Mouse (Mus musculus) frontal cortex, postnatal 14 days (tissue): ENCODE results near the gene Cdc42ep3.

ENCODE experiments used
- DNase-seq, 2 experiments: peaks; one replicate each; pipeline ENCODE4 v3.0.0; 2022; ENCODE audit warnings: low spot score in 2 of 2

Gene Cdc42ep3

GRCm38 (mm10) chr17:79345001-79345709, 9.7 kb downstream of the Cdc42ep3 start:
- DNase-seq: no peak

- no peak for DNase-seq
These were observed 11.5 kb downstream of the Cdc42ep3 start for GRCm38 (mm10) chr17:79343334-79343946.

- no peak for DNase-seq
These were observed 12.1 kb downstream of the Cdc42ep3 start for GRCm38 (mm10) chr17:79342639-79343333.

DNA sequence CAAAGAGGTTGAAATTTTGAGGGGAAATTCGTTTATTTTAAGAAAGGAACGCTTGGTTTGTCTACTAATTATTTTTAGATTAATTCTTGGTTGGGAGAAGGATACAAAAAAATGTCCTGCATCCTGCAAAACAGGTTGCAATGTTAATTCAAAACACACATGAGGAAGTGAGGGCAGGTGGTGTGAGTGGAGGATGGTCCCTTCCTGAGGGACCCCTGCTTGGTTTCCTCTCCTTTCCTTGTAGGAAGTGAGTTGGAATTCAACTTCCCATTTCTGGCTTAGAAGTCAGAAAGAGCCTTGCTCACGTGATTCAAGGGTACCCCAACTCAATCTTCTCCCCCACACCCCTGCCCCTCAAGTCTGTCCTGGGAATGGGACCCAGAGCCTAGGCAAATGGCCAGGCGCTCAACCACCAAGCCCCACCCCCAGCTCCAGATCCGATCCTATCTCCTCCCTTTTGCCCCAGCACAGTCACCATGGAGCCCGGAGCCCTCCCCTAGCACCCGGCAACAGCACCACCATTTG, 12.9 kb downstream of the Cdc42ep3 start:
- DNase-seq: no peak

- no peak for DNase-seq
These were observed 17.4 kb downstream of the Cdc42ep3 start for GRCm38 (mm10) chr17:79337494-79337893.

DNA sequence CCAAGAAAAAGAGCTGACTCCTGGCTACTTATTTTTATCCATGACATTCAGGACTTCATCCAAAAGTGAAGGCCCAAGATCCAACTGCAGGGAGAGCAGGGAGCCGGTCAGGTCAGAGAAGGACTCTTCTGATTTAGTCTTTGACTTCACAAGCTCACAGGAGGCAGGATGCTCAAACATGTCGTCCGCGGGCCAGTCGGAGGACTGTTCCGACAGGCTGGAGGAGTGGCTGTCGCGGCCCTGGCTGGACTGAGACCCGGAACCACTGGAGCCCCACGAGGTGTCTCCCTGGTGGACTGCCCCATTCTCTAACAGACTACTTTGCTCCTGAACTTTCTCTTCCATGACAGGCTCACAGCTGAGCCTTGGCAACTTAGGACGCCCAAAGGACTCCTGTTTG, 20.2 kb downstream of the Cdc42ep3 start:
- no peak for DNase-seq

- DNase-seq: no peak
These were observed 21.2 kb downstream of the Cdc42ep3 start for GRCm38 (mm10) chr17:79333650-79334049.

- no peak for DNase-seq
These were observed 22.0 kb downstream of the Cdc42ep3 start for GRCm38 (mm10) chr17:79332864-79333263.

DNA sequence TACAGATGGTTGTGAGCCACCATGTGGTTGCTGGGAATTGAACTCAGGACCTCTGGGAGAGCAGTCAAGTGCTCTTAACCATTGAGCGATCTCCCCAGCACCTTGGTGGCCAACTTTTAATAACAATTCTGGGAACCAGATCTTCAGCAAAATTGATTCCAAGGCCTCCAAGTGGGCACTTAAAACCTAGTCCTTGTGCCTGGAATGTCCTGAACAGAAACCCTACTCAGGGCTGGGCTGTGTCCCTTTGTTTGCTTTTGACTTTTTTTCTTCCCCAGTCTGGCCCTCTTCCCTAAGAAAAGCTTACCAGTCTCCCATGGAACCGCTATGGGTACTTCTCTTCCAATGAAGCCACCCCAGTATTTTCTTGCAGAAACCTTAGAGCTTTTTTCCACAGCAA, 24.5 kb downstream of the Cdc42ep3 start:
- DNase-seq: no peak

DNA sequence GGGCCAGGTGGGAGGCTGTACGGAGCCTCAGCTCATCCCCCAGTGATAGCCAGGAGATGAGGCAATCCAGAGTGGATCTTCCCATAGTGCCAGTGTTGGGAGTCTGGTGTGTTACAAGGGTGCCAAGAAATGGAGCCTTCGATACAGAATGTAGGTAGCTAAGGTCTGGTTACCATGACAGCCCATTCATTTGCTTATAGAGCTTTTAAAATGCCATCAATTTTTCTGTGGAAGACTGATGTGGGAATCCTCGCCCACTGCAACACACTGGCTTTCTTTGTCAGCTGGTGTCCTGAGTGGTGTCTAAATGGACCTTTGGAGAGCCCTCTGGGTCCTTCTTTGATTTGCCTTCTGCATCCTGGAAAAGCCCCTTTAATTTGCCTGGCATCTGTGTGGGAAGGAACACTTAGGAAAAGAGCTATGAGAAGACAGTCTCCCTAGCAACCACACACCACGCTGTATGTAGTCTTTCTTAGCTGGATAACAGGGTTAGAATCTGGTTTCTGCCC, 28.0 kb downstream of the Cdc42ep3 start:
- DNase-seq: peak in 1 of 2 experiments; percentile 55

DNA sequence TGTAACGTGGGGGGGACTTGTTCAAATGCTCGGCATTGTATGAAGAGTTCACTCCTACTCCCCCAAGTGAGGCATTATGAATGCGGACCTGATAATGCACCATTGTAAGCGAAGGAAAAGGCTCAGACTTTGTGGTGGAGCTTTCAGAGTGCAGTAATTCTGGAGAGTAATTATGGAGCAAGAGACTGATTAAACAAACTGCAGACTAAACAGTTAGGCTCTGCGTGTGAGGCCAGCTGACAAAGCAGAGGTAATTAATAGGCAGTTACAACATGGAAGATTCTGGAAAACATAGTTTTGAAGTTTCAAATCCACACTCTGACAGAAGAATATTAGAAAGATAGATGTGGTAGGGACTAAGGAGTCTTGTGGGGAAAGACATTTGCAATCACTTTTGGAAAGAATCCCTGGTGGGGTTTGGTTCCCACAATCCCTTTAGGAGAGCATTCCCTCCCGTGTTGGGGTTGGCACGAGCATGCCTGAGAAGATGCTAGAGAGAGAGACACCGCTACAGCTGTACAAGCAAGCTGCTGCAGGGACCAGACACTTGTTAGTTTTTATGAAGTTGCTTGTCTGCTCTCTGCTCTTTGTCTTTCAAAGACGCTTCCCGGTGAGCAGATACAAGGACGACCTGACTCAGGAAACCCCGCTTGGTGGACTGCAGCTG, 37.7 kb downstream of the Cdc42ep3 start:
- no peak for DNase-seq

- no peak for DNase-seq
These were observed 39.3 kb downstream of the Cdc42ep3 start for GRCm38 (mm10) chr17:79315415-79316094.

DNA sequence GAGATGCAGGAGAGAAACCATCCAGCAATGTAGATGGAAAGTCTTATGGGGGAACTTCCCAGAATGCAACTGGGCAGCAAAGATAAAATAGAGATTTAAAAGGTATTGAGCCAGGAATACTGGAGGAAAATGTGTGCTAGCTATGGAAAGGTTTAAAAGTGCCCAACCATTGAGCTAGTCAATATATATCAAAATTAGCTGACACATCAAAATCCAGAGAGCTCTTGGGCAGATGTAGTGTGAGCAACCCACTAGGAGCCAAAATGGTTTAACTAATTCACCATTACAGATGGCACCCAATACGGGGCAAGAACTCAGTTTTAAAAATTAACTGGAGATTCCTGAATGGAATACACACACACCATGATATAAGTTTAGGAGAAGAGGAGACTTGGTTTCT, 44.4 kb downstream of the Cdc42ep3 start:
- no peak for DNase-seq

GRCm38 (mm10) chr17:79309506-79309905, 45.4 kb downstream of the Cdc42ep3 start:
- no peak for DNase-seq

GRCm38 (mm10) chr17:79305644-79306043, 49.2 kb downstream of the Cdc42ep3 start:
- no peak for DNase-seq

GRCm38 (mm10) chr17:79303744-79304497, 51.0 kb downstream of the Cdc42ep3 start:
- DNase-seq: no peak

GRCm38 (mm10) chr17:79303238-79303637, 51.7 kb downstream of the Cdc42ep3 start:
- no peak for DNase-seq

GRCm38 (mm10) chr17:79299925-79300324, 55.0 kb downstream of the Cdc42ep3 start:
- no peak for DNase-seq

- no peak for DNase-seq
These were observed 55.9 kb downstream of the Cdc42ep3 start for GRCm38 (mm10) chr17:79298968-79299367.

DNA sequence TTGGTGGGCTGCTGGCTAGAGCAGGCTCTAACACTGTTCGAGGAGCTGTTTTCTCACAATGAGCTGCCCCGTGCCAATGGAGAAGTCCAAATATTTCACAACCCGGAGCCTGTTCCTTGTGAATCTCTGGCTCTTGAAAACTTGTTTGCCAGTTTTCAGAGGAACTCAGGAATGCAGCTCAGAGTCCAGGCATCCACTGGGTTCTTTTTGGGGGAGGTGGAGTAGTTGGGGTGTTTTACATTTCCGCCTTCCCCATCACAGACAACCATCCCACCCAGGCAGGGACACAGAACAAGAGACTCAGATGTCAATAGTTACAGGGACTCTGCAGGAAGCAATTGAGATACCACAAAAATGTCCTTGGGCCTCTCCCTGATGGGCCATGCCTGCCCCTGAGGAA, 59.0 kb downstream of the Cdc42ep3 start:
- DNase-seq: no peak

GRCm38 (mm10) chr17:79291672-79292071, 63.2 kb downstream of the Cdc42ep3 start:
- DNase-seq: no peak
